Mouse (Mus musculus) brown adipose tissue, adult 24 weeks (tissue): ENCODE data around the gene Tmtc2. TPM values are rescaled to one million over a fixed set of nuclear protein-coding genes. Genes with fewer than 3 reads are reported as not detected.

ENCODE experiments used
- H3K27ac ChIP-seq: fragments of 200-500 bp; replicated peaks from 2 replicates; pipeline ENCODE4 v1.5.1; 2012; ENCODE audit warnings: low read depth, mild to moderate bottlenecking, low read length
- H3K4me1 ChIP-seq: fragments of 200-500 bp; 2 replicates; pipeline ENCODE4 v1.6.1; 2012; ENCODE audit warnings: low read length, mixed read lengths; ENCODE audit not compliant: control insufficient read depth, insufficient read depth, insufficient read length
- H3K4me3 ChIP-seq: fragments of 200-500 bp; 2 replicates; pipeline ENCODE4 v1.5.1; 2012; ENCODE audit warnings: low read depth, mild to moderate bottlenecking, low read length, moderate library complexity; ENCODE audit not compliant: insufficient read depth
- polyA plus RNA-seq: library from polyadenylated mRNA; stranded (reverse); fragments of >200 nt; gene quantifications from 2 replicates; pipeline ENCODE4 v1.2.4, GENCODE M21; 2012; ENCODE audit not compliant: missing spikeins, insufficient read depth, insufficient read length

The Tmtc2 gene
- polyA plus RNA-seq, 1 experiment = 1.1 TPM

GRCm38 (mm10) chr10:105428080-105428479, 146.2 kb downstream of the Tmtc2 start:
- no peaks in the 10 kb centered on the region for H3K4me1 ChIP-seq

DNA sequence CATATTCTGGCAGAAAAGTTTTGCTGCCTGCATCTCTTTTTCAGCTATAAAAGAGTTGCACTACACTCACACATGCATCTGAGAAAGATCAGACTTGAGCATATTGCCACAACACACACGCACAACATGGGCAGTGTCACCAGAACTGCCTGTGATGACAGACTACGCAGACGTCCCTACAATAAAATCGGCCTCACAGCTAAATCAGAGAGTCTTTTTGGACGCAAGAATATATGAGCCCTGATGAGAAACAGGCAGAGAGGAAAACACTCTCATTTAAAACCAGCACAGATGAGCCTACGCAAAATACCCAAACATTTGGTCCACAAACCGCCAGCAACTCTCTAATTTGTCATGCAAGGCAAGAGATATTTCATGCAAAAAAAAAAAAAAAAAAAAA, 146.6 kb downstream of the Tmtc2 start:
- Histone ChIP-seq H3K4me3 (no peak overlapping the region), H3K4me1 (no peaks in the 10 kb centered on the region), H3K27ac (no peak overlapping the region)

More at GRCm38 (mm10) chr10:105428080-105428479, 146.2 kb downstream of the Tmtc2 start:
- no peak overlapping the region for H3K27ac ChIP-seq
- H3K4me3 ChIP-seq = no peak overlapping the region

- no peak overlapping the region for H3K27ac ChIP-seq
- no peak overlapping the region for H3K4me3 ChIP-seq
- H3K4me1 ChIP-seq = no peaks in the 10 kb centered on the region
These were observed 149.2 kb downstream of the Tmtc2 start for GRCm38 (mm10) chr10:105425052-105425451.

- no peak overlapping the region for H3K4me3 ChIP-seq
- no peaks in the 10 kb centered on the region for H3K4me1 ChIP-seq
- no peak overlapping the region for H3K27ac ChIP-seq
These were observed 151.1 kb downstream of the Tmtc2 start for GRCm38 (mm10) chr10:105423187-105423586.

DNA sequence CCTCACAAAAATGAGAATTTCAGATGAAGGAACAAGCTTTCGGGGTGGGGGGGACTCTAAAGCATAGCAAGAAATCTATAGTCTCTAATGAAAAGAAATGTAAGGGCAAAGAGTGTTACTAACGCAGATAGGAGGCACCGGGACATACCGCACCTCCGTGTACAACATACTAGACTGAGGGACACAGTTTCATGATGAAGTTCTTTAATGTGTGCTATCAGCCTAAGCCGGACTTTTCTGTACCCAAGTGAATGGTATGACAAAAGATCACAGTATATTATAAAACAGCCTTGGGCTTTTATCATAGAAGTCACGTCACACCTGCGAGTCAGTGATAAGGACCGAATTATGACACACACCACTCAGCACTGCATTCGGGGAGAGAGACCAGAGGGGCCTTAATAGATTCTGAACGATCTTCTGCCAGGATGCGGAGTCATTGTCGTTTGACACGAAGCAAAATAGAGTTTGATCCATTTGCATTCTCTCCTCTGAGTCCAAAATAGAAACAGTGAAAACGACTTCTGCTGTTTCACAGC, 156.3 kb downstream of the Tmtc2 start:
- H3K4me3 ChIP-seq = no peak overlapping the region
- H3K27ac ChIP-seq = no peak overlapping the region
- H3K4me1 ChIP-seq = no peaks in the 10 kb centered on the region

DNA sequence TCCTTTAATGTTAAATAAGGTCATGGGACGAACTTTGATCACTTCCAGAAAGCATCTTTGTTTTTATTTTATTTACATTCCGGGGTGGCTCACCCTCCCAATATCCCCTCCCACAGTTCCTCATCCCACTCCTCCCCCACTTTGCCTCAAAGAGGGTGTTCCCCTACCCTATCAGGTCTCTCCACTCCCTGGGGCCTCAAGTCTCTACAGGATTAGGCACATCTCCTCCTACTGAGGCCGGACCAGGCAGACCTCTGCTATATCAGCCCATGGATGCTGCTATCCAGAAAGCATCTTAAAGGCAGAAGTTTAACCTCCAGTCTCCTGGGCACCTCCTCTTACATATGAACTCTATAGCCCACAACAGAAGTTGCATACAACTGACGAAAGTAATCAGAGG, 157.7 kb downstream of the Tmtc2 start:
- Histone ChIP-seq H3K27ac (no peak overlapping the region), H3K4me1 (no peaks in the 10 kb centered on the region), H3K4me3 (no peak overlapping the region)

GRCm38 (mm10) chr10:105405856-105406527, 168.3 kb downstream of the Tmtc2 start:
- Histone ChIP-seq H3K27ac (no peak overlapping the region), H3K4me3 (no peak overlapping the region), H3K4me1 (no peaks in the 10 kb centered on the region)

DNA sequence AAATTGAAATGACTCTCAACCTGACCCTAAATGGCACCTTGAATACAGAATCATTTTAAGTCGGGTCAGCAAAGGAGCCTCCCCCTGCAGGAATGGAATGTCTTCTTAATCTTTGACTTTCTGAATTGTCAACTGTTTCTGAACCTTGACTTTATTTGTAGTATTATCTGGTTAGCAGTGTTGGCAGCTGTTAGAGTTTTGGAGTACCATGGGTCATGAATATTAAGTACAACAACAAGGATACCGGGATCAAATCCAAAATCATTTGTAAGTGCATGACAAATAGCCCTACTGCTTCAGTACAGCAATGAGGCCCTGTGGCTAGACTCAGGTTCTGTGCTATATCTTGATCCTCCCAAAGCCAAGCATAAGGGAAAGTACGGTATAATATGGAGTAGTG, 170.3 kb downstream of the Tmtc2 start:
- H3K4me1 ChIP-seq = no peaks in the 10 kb centered on the region

GRCm38 (mm10) chr10:105402481-105402779, 171.8 kb downstream of the Tmtc2 start:
- no peak overlapping the region for H3K4me3 ChIP-seq
- no peaks in the 10 kb centered on the region for H3K4me1 ChIP-seq
- no peak overlapping the region for H3K27ac ChIP-seq

More for the DNA sequence above, 170.3 kb downstream of the Tmtc2 start:
- no peak overlapping the region for H3K4me3 ChIP-seq
- H3K27ac ChIP-seq = no peak overlapping the region

GRCm38 (mm10) chr10:105401754-105402480, 172.3 kb downstream of the Tmtc2 start:
- no peak overlapping the region for H3K27ac ChIP-seq
- H3K4me1 ChIP-seq = no peaks in the 10 kb centered on the region
- no peak overlapping the region for H3K4me3 ChIP-seq

- Histone ChIP-seq H3K4me1 (no peaks in the 10 kb centered on the region), H3K4me3 (no peak overlapping the region), H3K27ac (no peak overlapping the region)
These were observed 174.9 kb downstream of the Tmtc2 start for GRCm38 (mm10) chr10:105399316-105399715.

DNA sequence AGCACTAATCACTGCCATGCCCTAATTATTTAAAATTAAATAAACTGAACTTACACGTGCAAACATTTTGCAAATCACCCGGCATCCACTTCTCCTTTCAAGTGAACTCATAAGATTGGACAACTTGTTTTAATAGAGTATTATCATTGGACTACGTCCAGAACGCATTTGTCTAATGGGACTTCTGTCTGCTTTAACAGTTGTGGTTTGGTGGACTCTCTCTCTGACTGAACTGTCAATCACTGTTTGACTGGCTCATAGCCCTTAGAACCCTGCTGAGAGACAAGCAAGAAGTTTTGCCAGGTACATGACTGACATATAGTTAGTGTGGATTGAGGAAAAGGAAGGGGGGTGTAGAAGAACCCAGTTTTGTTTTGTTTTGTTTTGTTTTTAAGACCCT, 190.2 kb downstream of the Tmtc2 start:
- no peaks in the 10 kb centered on the region for H3K4me1 ChIP-seq
- H3K27ac ChIP-seq = no peak overlapping the region
- no peak overlapping the region for H3K4me3 ChIP-seq

DNA sequence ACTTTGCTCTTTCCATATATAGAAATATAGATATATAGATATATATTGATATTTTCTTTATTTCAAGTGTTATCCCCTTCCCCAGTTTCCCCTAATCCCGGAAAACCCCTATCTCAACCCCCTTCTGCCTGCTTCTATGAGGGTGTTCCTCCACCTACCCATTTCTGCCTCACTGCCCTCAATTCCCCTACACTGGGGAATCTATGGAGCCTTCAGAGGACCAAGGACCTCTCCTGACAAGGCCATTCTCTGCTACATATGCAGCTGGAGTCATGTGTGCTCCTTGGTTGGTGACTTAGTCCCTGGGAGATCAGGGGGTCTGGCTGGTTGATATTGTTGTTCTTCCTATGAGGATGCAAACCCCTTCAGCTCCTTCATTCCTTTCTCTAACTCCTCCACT, 192.5 kb downstream of the Tmtc2 start:
- Histone ChIP-seq H3K27ac (no peak overlapping the region), H3K4me1 (0 out of 2 replicates have a peak, but pooled peaks cover 3% of the 10 kb centered on the region), H3K4me3 (no peak overlapping the region)

DNA sequence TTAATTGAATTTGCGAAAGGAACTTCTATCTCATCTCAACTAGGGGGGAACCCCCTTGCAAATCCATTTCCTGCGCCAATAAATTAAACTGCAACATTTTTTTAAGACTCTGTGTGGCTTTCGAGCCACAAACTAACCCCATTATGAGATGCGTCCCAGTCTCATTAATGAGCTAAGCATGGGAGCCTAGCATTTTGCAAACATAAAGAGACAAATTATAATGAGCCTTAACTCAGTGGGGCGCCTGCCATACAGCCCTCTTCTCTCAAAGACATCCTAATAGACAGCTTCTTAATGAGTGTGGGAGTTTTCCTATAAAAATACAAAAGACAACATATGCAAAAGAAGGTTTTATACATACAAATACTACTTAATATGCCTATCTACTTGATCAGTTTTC, 193.0 kb downstream of the Tmtc2 start:
- Histone ChIP-seq H3K4me1 (0 out of 2 replicates have a peak, but pooled peaks cover 3% of the 10 kb centered on the region), H3K4me3 (no peak overlapping the region), H3K27ac (no peak overlapping the region)

DNA sequence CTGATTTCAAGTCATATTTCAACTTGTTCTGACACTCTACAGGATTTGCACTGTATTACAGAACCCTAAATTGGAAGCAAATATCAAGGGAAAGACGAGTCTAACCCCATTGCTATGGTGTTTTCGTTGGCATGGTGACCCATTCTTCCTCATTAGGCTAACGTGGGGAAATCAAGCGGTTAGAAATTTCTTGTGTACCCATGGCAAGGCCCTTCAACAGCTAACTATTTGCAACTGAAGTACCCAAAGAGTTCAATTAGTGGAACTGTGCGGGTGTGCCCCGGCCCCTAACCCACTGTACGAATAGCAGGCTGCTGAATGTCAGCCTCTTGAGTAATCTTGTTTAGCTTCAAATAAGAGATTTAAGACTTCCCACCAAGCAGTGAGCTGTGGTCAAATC, 193.7 kb downstream of the Tmtc2 start:
- Histone ChIP-seq H3K27ac (no peak overlapping the region), H3K4me1 (0 out of 2 replicates have a peak, but pooled peaks cover 3% of the 10 kb centered on the region), H3K4me3 (no peak overlapping the region)

- Histone ChIP-seq H3K4me1 (0 out of 2 replicates have a peak, but pooled peaks cover 3% of the 10 kb centered on the region), H3K27ac (no peak overlapping the region), H3K4me3 (no peak overlapping the region)
These were observed 196.5 kb downstream of the Tmtc2 start for GRCm38 (mm10) chr10:105377711-105378110.
